Mouse (Mus musculus): ENCODE results near the gene Spaar. TPM values are rescaled to one million over a fixed set of nuclear protein-coding genes. Genes with fewer than 3 reads are reported as not detected.
A peak's percentile ranks its signal among the peaks of the same experiment; 100 is the strongest.

The Spaar gene
- total RNA-seq (2014; rRNA removed): 0.29 and 0.31 TPM in 2 replicates
- 0.25 TPM in 2 replicates for polyA plus RNA-seq (2015; fragmentation: Nextera tagmentation; extraction: Ambion mirVana)

- 74% methylated on average over 14 of the region's 14 CpGs for WGBS
- DNase-seq: no peak
- H3K4me1 ChIP-seq (ENCODE audit: insufficient read depth): no peaks in the 10 kb centered on the region
Measured at GRCm38 (mm10) chr4:43729794-43730550, at the start of gene Spaar. TSS of gene Spaar (plus strand) at chr4:43730034.

GRCm38 (mm10) chr4:43690021-43690420 lies 39.8 kb upstream of the Spaar start:
- Histone ChIP-seq H3K27me3 (ENCODE audit: insufficient read depth, low read length) (no peaks in the 10 kb centered on the region), H3K27ac (ENCODE audit: low read depth, low read length) (no peak overlapping the region), H3K4me2 (ENCODE audit: low read depth) (no peak overlapping the region), H3K36me3 (ENCODE audit: insufficient read depth) (peaks cover 59% of the 10 kb centered on the region), H3K9me3 (ENCODE audit: low read length) (no peaks in the 10 kb centered on the region), H3K4me1 (ENCODE audit: insufficient read depth) (no peaks in the 10 kb centered on the region), H3K4me3 (ENCODE audit: low read depth, low read length) (no peak overlapping the region), H3K9ac (no peak overlapping the region)
- TF ChIP-seq CTCF (IDR thresholded peaks at IDR 0.05; ENCODE audit: low read depth): no peak
- 93% methylated on average over 17 of the region's 17 CpGs for WGBS
- ATAC-seq: no peak
- no peak for DNase-seq

More at GRCm38 (mm10) chr4:43729794-43730550, at the start of gene Spaar:
- no peak within 1 kb of the TSS for H3K9ac ChIP-seq
- no peak within 1 kb of the TSS for H3K4me3 ChIP-seq (ENCODE audit: low read depth, low read length)
- TF ChIP-seq CTCF (IDR thresholded peaks at IDR 0.05; ENCODE audit: low read depth): no peak
- H3K9me3 ChIP-seq (ENCODE audit: low read length): no peaks in the 10 kb centered on the region
- no peak for ATAC-seq
- no peak within 1 kb of the TSS for H3K4me2 ChIP-seq (ENCODE audit: low read depth)
- no peaks in the 10 kb centered on the region for H3K27me3 ChIP-seq (ENCODE audit: insufficient read depth, low read length)
- H3K27ac ChIP-seq (ENCODE audit: low read depth, low read length): no peak within 1 kb of the TSS
- no peaks in the 10 kb centered on the region for H3K36me3 ChIP-seq (ENCODE audit: insufficient read depth)

- Histone ChIP-seq H3K4me2 (ENCODE audit: low read depth) (no peak overlapping the region), H3K4me1 (ENCODE audit: insufficient read depth) (no peaks in the 10 kb centered on the region), H3K27me3 (ENCODE audit: insufficient read depth, low read length) (no peaks in the 10 kb centered on the region), H3K36me3 (ENCODE audit: insufficient read depth) (peaks cover 49% of the 10 kb centered on the region), H3K4me3 (ENCODE audit: low read depth, low read length) (no peak overlapping the region), H3K9ac (no peak overlapping the region), H3K27ac (ENCODE audit: low read depth, low read length) (0 out of 2 replicates have a peak overlapping the region, but pooled peaks have one; percentile 40), H3K9me3 (ENCODE audit: low read length) (no peaks in the 10 kb centered on the region)
- DNase-seq (no peak), ATAC-seq (peak; percentile 64; the same call in 1 of the 2 replicates)
- 71% methylated on average over 5 of the region's 5 CpGs for whole genome bisulfite sequencing
- TF ChIP-seq CTCF (IDR thresholded peaks at IDR 0.05; ENCODE audit: low read depth): no peak
Measured at GRCm38 (mm10) chr4:43691026-43691425, 38.8 kb upstream of the Spaar start.

GRCm38 (mm10) chr4:43693806-43694241 lies 36.0 kb upstream of the Spaar start:
- H3K36me3 ChIP-seq (ENCODE audit: insufficient read depth): peaks cover 25% of the 10 kb centered on the region
- H3K9me3 ChIP-seq (ENCODE audit: low read length): no peaks in the 10 kb centered on the region
- H3K4me1 ChIP-seq (ENCODE audit: insufficient read depth): no peaks in the 10 kb centered on the region
- no peak overlapping the region for H3K4me2 ChIP-seq (ENCODE audit: low read depth)
- no peaks in the 10 kb centered on the region for H3K27me3 ChIP-seq (ENCODE audit: insufficient read depth, low read length)
- H3K9ac ChIP-seq: no peak overlapping the region
- WGBS: 83% methylated on average over 5 of the region's 5 CpGs
- H3K27ac ChIP-seq (ENCODE audit: low read depth, low read length): no peak overlapping the region
- no peak for TF ChIP-seq CTCF (IDR thresholded peaks at IDR 0.05; ENCODE audit: low read depth)
- DNase-seq (no peak), ATAC-seq (no peak)
- no peak overlapping the region for H3K4me3 ChIP-seq (ENCODE audit: low read depth, low read length)

- no peak for DNase-seq
Measured at GRCm38 (mm10) chr4:43694439-43695248, 35.2 kb upstream of the Spaar start.

DNA sequence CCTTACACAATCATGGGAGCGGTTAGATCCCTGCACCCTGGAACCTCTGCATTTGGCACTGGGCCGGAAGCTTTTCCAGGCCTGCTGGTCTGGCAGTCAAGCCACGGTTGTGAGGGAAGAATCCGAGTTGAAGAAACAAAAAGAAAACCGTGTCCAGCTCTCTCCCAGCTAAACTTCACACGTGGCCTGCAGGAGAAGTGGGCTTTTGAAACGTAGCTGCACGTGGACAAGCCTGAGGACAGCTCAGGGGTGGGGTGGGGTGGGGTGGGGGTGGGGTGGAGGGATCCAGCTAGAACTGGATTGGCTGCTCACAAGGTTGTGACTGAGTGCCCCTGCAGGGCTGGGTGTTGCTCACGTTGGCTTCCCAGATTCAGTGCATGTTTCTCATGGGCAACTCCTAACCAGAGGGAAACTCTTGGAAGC lies 34.6 kb upstream of the Spaar start:
- Histone ChIP-seq H3K4me1 (ENCODE audit: insufficient read depth) (no peaks in the 10 kb centered on the region), H3K27me3 (ENCODE audit: insufficient read depth, low read length) (no peaks in the 10 kb centered on the region), H3K27ac (ENCODE audit: low read depth, low read length) (no peak overlapping the region), H3K4me3 (ENCODE audit: low read depth, low read length) (no peak overlapping the region), H3K9ac (no peak overlapping the region), H3K4me2 (ENCODE audit: low read depth) (no peak overlapping the region), H3K9me3 (ENCODE audit: low read length) (no peaks in the 10 kb centered on the region), H3K36me3 (ENCODE audit: insufficient read depth) (peaks cover 10% of the 10 kb centered on the region; the same call in 1 of the 2 replicates)
- TF ChIP-seq CTCF (IDR thresholded peaks at IDR 0.05; ENCODE audit: low read depth): no peak
- DNase-seq: no peak
- peak; percentile 39; the same call in 1 of the 2 replicates for ATAC-seq
- 25% methylated on average over 9 of the region's 9 CpGs for WGBS

More at GRCm38 (mm10) chr4:43694439-43695248, 35.2 kb upstream of the Spaar start:
- no peak for TF ChIP-seq CTCF (IDR thresholded peaks at IDR 0.05; ENCODE audit: low read depth)
- Histone ChIP-seq H3K4me3 (ENCODE audit: low read depth, low read length) (no peak overlapping the region), H3K27me3 (ENCODE audit: insufficient read depth, low read length) (no peaks in the 10 kb centered on the region), H3K9me3 (ENCODE audit: low read length) (no peaks in the 10 kb centered on the region), H3K27ac (ENCODE audit: low read depth, low read length) (no peak overlapping the region), H3K9ac (no peak overlapping the region), H3K4me2 (ENCODE audit: low read depth) (no peak overlapping the region), H3K4me1 (ENCODE audit: insufficient read depth) (no peaks in the 10 kb centered on the region), H3K36me3 (ENCODE audit: insufficient read depth) (peaks cover 17% of the 10 kb centered on the region; the same call in 1 of the 2 replicates)
- no peak for ATAC-seq
- 86% methylated on average over 1 of the region's 1 CpGs for WGBS
